Mouse (Mus musculus) ES-E14 (cell line): ENCODE measurements around the gene Bst2.

Experiments
- CHD2 ChIP-seq: IDR thresholded peaks from 2 replicates; pipeline ENCODE4 v1.6.1; 2014; ENCODE audit warnings: mild to moderate bottlenecking, low read depth, low read length, inconsistent platforms
- MAFK ChIP-seq: IDR thresholded peaks from 2 replicates; pipeline ENCODE4 v1.6.1; 2014; ENCODE audit warnings: mild to moderate bottlenecking, low read depth, low read length, inconsistent platforms; ENCODE audit not compliant: insufficient read depth
- ZC3H11A ChIP-seq: IDR thresholded peaks from 2 replicates; pipeline ENCODE4 v1.6.1; 2012; ENCODE audit warnings: low read depth, mild to moderate bottlenecking, inconsistent platforms, low read length, borderline replicate concordance
- ZNF384 ChIP-seq: IDR thresholded peaks from 2 replicates; pipeline ENCODE4 v1.6.1; 2012; ENCODE audit warnings: low read depth, low read length, inconsistent platforms

- TF ChIP-seq CHD2: no peak
- TF ChIP-seq ZNF384: peak; percentile 97
- TF ChIP-seq ZC3H11A: no peak
- no peak for TF ChIP-seq MAFK
These were observed 42.2 kb downstream of the Bst2 start for GRCm38 (mm10) chr8:71495039-71495438.
